In the genomic region with DNA sequence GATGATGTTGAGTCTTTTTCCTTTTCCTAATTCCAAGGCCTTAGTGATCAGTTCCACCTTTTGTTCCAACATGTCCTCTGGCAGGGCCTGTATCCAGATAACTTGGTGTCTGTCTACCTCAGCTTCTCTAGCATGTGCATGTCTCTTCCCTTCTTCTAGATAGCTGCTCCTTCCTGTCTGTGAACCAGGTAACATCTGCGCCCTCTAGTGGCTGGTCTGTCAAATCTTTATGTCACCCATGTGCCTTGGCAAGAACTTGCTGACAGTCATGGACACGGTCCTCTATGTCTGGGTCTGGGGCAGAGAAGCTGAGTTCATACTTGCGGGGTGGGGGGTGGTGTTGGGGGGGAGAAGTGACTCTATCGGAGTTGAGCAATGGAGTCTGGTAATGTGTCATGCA, we compare ENCODE assay signal across 9 mouse cellular contexts. TPM values are rescaled to one million over a fixed set of nuclear protein-coding genes. Genes with fewer than 3 reads are reported as not detected.
DNase-seq lines count a peak whose midpoint lies in the region; ATAC-seq lines count a peak whose summit lies in the region.
"Had no signal": no experiment of that assay in that cellular context is flagged by ENCODE, and none has a peak within 500 bp of the region (broad histone marks: within the 10 kb centered on the region; RNA-seq: fewer than 3 reads in every experiment).

No protein-coding gene starts in this region.

- no peak overlapping the region for H3K4me2 ChIP-seq in hindbrain, embryonic 11.5 days (replicated peaks; ENCODE audit: low read depth, low read length)
- no peak overlapping the region for H3K4me2 ChIP-seq in hindbrain, embryonic 16.5 days (ENCODE audit: low read length)
- no peak overlapping the region for H3K4me2 ChIP-seq in neural tube, embryonic 11.5 days (ENCODE audit: low read depth)
- H3K4me2 ChIP-seq: embryonic facial prominence, embryonic 15.5 days had no signal

- H3K9ac ChIP-seq in hindbrain, embryonic 11.5 days (ENCODE audit: low read depth, low read length): no peak overlapping the region
- no peak overlapping the region for H3K9ac ChIP-seq in hindbrain, embryonic 16.5 days (ENCODE audit: low read depth, low read length)
- H3K9ac ChIP-seq in neural tube, embryonic 11.5 days (ENCODE audit: low read length): no peak overlapping the region
- H3K9ac ChIP-seq: embryonic facial prominence, embryonic 15.5 days had no signal

- H3K9me3 ChIP-seq in hindbrain, embryonic 11.5 days (ENCODE audit: control insufficient read depth, low read length): no peaks in the 10 kb centered on the region
- no peaks in the 10 kb centered on the region for H3K9me3 ChIP-seq in hindbrain, embryonic 16.5 days (ENCODE audit: control insufficient read depth, low read length)
- H3K9me3 ChIP-seq in neural tube, embryonic 11.5 days (ENCODE audit: control insufficient read depth, low read length): no peaks in the 10 kb centered on the region
- H3K9me3 ChIP-seq: embryonic facial prominence, embryonic 15.5 days had no signal

- no peak overlapping the region for H3K27ac ChIP-seq in hindbrain, embryonic 11.5 days (ENCODE audit: low read depth, low read length)
- H3K27ac ChIP-seq in hindbrain, embryonic 16.5 days (ENCODE audit: low read depth, low read length): no peak overlapping the region
- no peak overlapping the region for H3K27ac ChIP-seq in neural tube, embryonic 11.5 days (ENCODE audit: low read depth, low read length)
- H3K27ac ChIP-seq: embryonic facial prominence, embryonic 15.5 days had no signal

- DNase-seq in hindbrain, embryonic 11.5 days (ENCODE audit: low spot score): peak; percentile 74
- DNase-seq in WW6 (ENCODE audit: low read depth, low spot score): peak; percentile 39
- peak; percentile 61 to 76 for DNase-seq in cerebellum, postnatal 14 days
- DNase-seq in heart, postnatal 14 days: peak; percentile 48 to 64
- DNase-seq in left cerebral cortex, adult 18-20 months (ENCODE audit: low spot score in 2 of 2): peak; percentile 73 to 75
- DNase-seq in neural tube, embryonic 11.5 days (ENCODE audit: low spot score): peak; percentile 63
- peak; percentile 75 for DNase-seq in testis, postnatal 10 days (ENCODE audit: low spot score)

- 56% methylated on average over 4 of the region's 4 CpGs for WGBS in hindbrain, embryonic 11.5 days
- 50% methylated on average over 4 of the region's 4 CpGs for WGBS in hindbrain, embryonic 16.5 days
- WGBS in neural tube, embryonic 11.5 days: 56% methylated on average over 4 of the region's 4 CpGs

- intact Hi-C loops in heart, postnatal 14 days (cut with DNase I): no loop called here

- no peaks in the 10 kb centered on the region for H3K36me3 ChIP-seq in hindbrain, embryonic 11.5 days (ENCODE audit: control insufficient read depth, insufficient read depth, low read length)
- no peaks in the 10 kb centered on the region for H3K36me3 ChIP-seq in hindbrain, embryonic 16.5 days (ENCODE audit: control insufficient read depth, insufficient read depth, low read length)
- H3K36me3 ChIP-seq in neural tube, embryonic 11.5 days (ENCODE audit: control insufficient read depth, insufficient read depth, low read length): no peaks in the 10 kb centered on the region
- H3K36me3 ChIP-seq: embryonic facial prominence, embryonic 15.5 days had no signal

- H3K4me3 ChIP-seq in hindbrain, embryonic 11.5 days (ENCODE audit: low read depth, low read length): no peak overlapping the region
- H3K4me3 ChIP-seq in hindbrain, embryonic 16.5 days (ENCODE audit: low read length): no peak overlapping the region
- no peak overlapping the region for H3K4me3 ChIP-seq in neural tube, embryonic 11.5 days (ENCODE audit: low read depth, low read length)
- H3K4me3 ChIP-seq: embryonic facial prominence, embryonic 15.5 days had no signal

- no peaks in the 10 kb centered on the region for H3K27me3 ChIP-seq in hindbrain, embryonic 11.5 days (ENCODE audit: control insufficient read depth, insufficient read depth, low read length)
- no peaks in the 10 kb centered on the region for H3K27me3 ChIP-seq in hindbrain, embryonic 16.5 days (replicated peaks; ENCODE audit: control insufficient read depth, insufficient read depth, low read length)
- no peaks in the 10 kb centered on the region for H3K27me3 ChIP-seq in neural tube, embryonic 11.5 days (ENCODE audit: control insufficient read depth, insufficient read depth, low read length)
- H3K27me3 ChIP-seq: embryonic facial prominence, embryonic 15.5 days had no signal

- no peak for ATAC-seq in hindbrain, embryonic 11.5 days (ENCODE audit: low FRiP score)
- ATAC-seq in hindbrain, embryonic 16.5 days: no peak
- no peak for ATAC-seq in neural tube, embryonic 11.5 days (ENCODE audit: insufficient read depth, low FRiP score, low TSS enrichment)

- no peaks in the 10 kb centered on the region for H3K4me1 ChIP-seq in hindbrain, embryonic 11.5 days (replicated peaks; ENCODE audit: control insufficient read depth, insufficient read depth, low read length)
- no peaks in the 10 kb centered on the region for H3K4me1 ChIP-seq in hindbrain, embryonic 16.5 days (ENCODE audit: control insufficient read depth, insufficient read depth, low read depth, low read length)
- H3K4me1 ChIP-seq in neural tube, embryonic 11.5 days (ENCODE audit: control insufficient read depth, insufficient read depth, low read length): no peaks in the 10 kb centered on the region
- H3K4me1 ChIP-seq: embryonic facial prominence, embryonic 15.5 days had no signal

RNA-seq across cellular contexts. Expression of a gene that starts 52.2 kb away (rescaled TPM):
- 13.8 and 15.8 TPM in 2 replicates for polyA plus RNA-seq in hindbrain, embryonic 11.5 days (2014; fragmentation: Nextera tagmentation; extraction: Ambion mirVana)
- 10.3 and 12.7 TPM in 2 replicates for polyA plus RNA-seq in hindbrain, embryonic 16.5 days (2015; fragmentation: Nextera tagmentation; extraction: Ambion mirVana)
- 1 to 10 TPM; 8.1 to 8.5 TPM for total RNA-seq in heart, postnatal 14 days (2021)
- 10 to 100 TPM; 15.8 to 16.1 TPM for total RNA-seq in left cerebral cortex, adult 18-20 months (2021)
- polyA plus RNA-seq in neural tube, embryonic 11.5 days (2014; fragmentation: Nextera tagmentation; extraction: Ambion mirVana): 15.4 and 17.4 TPM in 2 replicates
